Mouse (Mus musculus) heart, embryonic 14.5 days (tissue): ENCODE data around the gene Abca8b. TPM values are rescaled to one million over a fixed set of nuclear protein-coding genes. Genes with fewer than 3 reads are reported as not detected.

ENCODE experiments used
- ATAC-seq: fragments of 200-750 bp; cut with Nextera tagmentation; 2 replicates; pipeline ENCODE4 v1.8.0; 2017; ENCODE audit warnings: low read depth, moderate TSS enrichment; ENCODE audit not compliant: insufficient number of reproducible peaks, insufficient read depth, low FRiP score
- H3K27ac ChIP-seq, 2 experiments: fragments of 200-500 bp in 1 of 2; fragments of 300-500 bp in 1 of 2; sonication (generic) in 1 of 2; replicated peaks in 1 of 2; 2 replicates each; pipeline ENCODE4 v1.5.1; 2012 to 2014; ENCODE audit warnings: low read depth in 2 of 2, low read length in 2 of 2, control low read depth in 1 of 2, mild to moderate bottlenecking in 1 of 2, mixed read lengths in 1 of 2; ENCODE audit not compliant: control insufficient read depth in 1 of 2, insufficient read depth in 1 of 2
- H3K27me3 ChIP-seq: fragments of 300-500 bp; sonication (generic); 2 replicates; pipeline ENCODE4 v1.6.1; 2014; ENCODE audit warnings: mild to moderate bottlenecking, low read length, control low read depth; ENCODE audit not compliant: control insufficient read depth, insufficient read depth
- H3K36me3 ChIP-seq: fragments of 300-500 bp; sonication (generic); 2 replicates; pipeline ENCODE4 v1.6.1; 2014; ENCODE audit warnings: mild to moderate bottlenecking, control low read depth, low read length, mixed read lengths; ENCODE audit not compliant: control insufficient read depth, insufficient read depth
- H3K4me1 ChIP-seq, 2 experiments: fragments of 200-500 bp in 1 of 2; fragments of 300-500 bp in 1 of 2; sonication (generic) in 1 of 2; 2 replicates each; pipeline ENCODE4 v1.6.1; 2012 to 2014; ENCODE audit warnings: low read length in 2 of 2, control low read depth in 1 of 2, mixed read lengths in 1 of 2; ENCODE audit not compliant: control insufficient read depth in 2 of 2, insufficient read depth in 2 of 2
- H3K4me2 ChIP-seq: fragments of 300-500 bp; sonication (generic); 2 replicates; pipeline ENCODE4 v1.6.1; 2014; ENCODE audit warnings: mild to moderate bottlenecking, low read length
- H3K4me3 ChIP-seq, 2 experiments: fragments of 200-500 bp in 1 of 2; fragments of 300-500 bp in 1 of 2; sonication (generic) in 1 of 2; 2 replicates each; pipeline ENCODE4 v1.5.1; 2012 to 2014; ENCODE audit warnings: low read length in 2 of 2, mild to moderate bottlenecking in 2 of 2, control low read depth in 1 of 2, low read depth in 1 of 2, moderate library complexity in 1 of 2; ENCODE audit not compliant: control insufficient read depth in 1 of 2, insufficient read depth in 1 of 2
- H3K9ac ChIP-seq: fragments of 300-500 bp; sonication (generic); 2 replicates; pipeline ENCODE4 v1.6.1; 2014; ENCODE audit warnings: mild to moderate bottlenecking, low read length
- H3K9me3 ChIP-seq: fragments of 300-500 bp; sonication (generic); 2 replicates; pipeline ENCODE4 v1.6.1; 2016; ENCODE audit warnings: low read length, control low read depth; ENCODE audit not compliant: control insufficient read depth
- WGBS: fragments of 180-500 bp; shearing (Covaris S2); extraction: QIAGEN DNeasy Blood & Tissue Kit; methylation state at CpG from one replicate; pipeline ENCODE4 v1.1.7; 2014; 5-methylcytosine and 5-hydroxymethylcytosine counted together
- polyA plus RNA-seq: library from polyadenylated mRNA; unstranded; fragments of >200 nt; fragmentation: Nextera tagmentation; extraction: Ambion mirVana; gene quantifications from 2 replicates; pipeline ENCODE4 v1.2.1, GENCODE M21; 2014

Abca8b gene
- polyA plus RNA-seq, 1 experiment from 2014 or later: 0.96 TPM

DNA sequence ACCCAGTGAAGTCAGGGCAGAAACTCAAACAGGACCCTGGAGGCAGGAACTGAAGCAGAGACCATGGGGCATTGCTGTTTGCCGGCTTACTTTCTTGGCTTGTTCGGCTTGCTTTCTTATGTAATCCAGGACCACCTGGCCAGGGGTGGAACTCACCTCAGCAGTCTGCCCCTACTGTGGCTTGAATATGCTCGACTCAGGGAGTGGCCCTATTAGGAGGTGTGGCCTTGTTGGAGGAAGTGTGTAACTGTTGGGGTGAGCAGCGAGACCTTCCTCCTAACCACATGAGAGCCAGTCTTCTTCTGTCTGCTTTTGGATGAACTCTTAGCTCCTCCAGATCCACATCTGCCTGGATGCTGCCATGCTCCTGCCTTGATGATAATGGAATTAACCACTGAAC, 108.9 kb downstream of the Abca8b start:
- Histone ChIP-seq H3K4me1 (no peaks in the 10 kb centered on the region), H3K4me2 (no peak overlapping the region), H3K4me3 (no peak overlapping the region), H3K27me3 (no peaks in the 10 kb centered on the region), H3K9ac (no peak overlapping the region), H3K27ac (no peak overlapping the region), H3K9me3 (no peaks in the 10 kb centered on the region; the same call in 1 of the 2 replicates), H3K36me3 (no peaks in the 10 kb centered on the region)
- 88% methylated on average over 4 of the region's 4 CpGs for WGBS
- no peak for ATAC-seq

- H3K9ac ChIP-seq: no peak overlapping the region
- H3K27ac ChIP-seq: no peak overlapping the region
- H3K4me3 ChIP-seq: no peak overlapping the region
- no peaks in the 10 kb centered on the region for H3K27me3 ChIP-seq
- H3K4me2 ChIP-seq: no peak overlapping the region
- H3K4me1 ChIP-seq: no peaks in the 10 kb centered on the region
- WGBS: 77% methylated on average over 3 of the region's 3 CpGs
- no peaks in the 10 kb centered on the region; the same call in 1 of the 2 replicates for H3K9me3 ChIP-seq
- ATAC-seq: no peak
- no peaks in the 10 kb centered on the region for H3K36me3 ChIP-seq
These were observed 110.1 kb downstream of the Abca8b start for GRCm38 (mm10) chr11:109885521-109885920.

GRCm38 (mm10) chr11:109884801-109885200, 110.8 kb downstream of the Abca8b start:
- H3K9ac ChIP-seq: no peak overlapping the region
- no peaks in the 10 kb centered on the region for H3K27me3 ChIP-seq
- no peaks in the 10 kb centered on the region; the same call in 1 of the 2 replicates for H3K9me3 ChIP-seq
- H3K27ac ChIP-seq: no peak overlapping the region
- no peak overlapping the region for H3K4me2 ChIP-seq
- ATAC-seq: no peak
- H3K36me3 ChIP-seq: no peaks in the 10 kb centered on the region
- no peaks in the 10 kb centered on the region for H3K4me1 ChIP-seq
- 55% methylated on average over 4 of the region's 4 CpGs for WGBS
- no peak overlapping the region for H3K4me3 ChIP-seq

DNA sequence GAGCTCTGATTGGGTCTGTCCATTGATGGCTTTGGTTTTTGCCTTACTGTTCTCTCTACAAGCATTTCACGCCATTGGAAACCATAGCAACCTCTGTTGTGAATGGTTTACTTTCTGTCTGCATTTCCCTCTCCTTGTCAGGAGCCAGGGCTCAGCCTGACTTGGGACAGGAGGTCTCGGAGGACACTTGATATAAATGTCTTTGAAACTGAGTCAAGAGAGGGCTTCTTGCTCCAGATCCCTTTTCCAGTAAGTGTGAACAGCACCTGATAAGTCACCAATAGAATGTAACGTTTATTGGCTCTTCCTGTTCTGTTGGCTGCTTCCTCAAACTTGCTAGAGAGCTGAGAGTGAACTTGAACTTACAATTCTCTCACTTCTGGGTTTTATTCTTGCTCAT, 111.5 kb downstream of the Abca8b start:
- Histone ChIP-seq H3K36me3 (no peaks in the 10 kb centered on the region), H3K4me3 (no peak overlapping the region), H3K27me3 (no peaks in the 10 kb centered on the region), H3K4me2 (no peak overlapping the region), H3K27ac (no peak overlapping the region), H3K9me3 (no peaks in the 10 kb centered on the region; the same call in 1 of the 2 replicates), H3K9ac (no peak overlapping the region), H3K4me1 (no peaks in the 10 kb centered on the region)
- WGBS: 43% methylated on average over 3 of the region's 3 CpGs
- no peak for ATAC-seq

Other genes with a start within 250 kb of the Abca8b start
- gene 1700012B07Rik, start 167.8 kb downstream of the Abca8b start, polyA plus RNA-seq: not detected in 2 replicates
- 2.5 and 3.2 TPM in 2 replicates for gene Abca8a, start 100.1 kb upstream of the Abca8b start, polyA plus RNA-seq
- 4.2 and 4.5 TPM in 2 replicates for gene Abca9, start 172.4 kb upstream of the Abca8b start, polyA plus RNA-seq